Mouse (Mus musculus) neutrophil, adult 65 days (primary cell): ENCODE results near the gene Smarcal1. TPM values are rescaled to one million over a fixed set of nuclear protein-coding genes. Genes with fewer than 3 reads are reported as not detected.

Source experiments
- total RNA-seq: library from RNA; stranded (reverse); gene quantifications from 2 replicates; pipeline ENCODE4 v1.2.4, GENCODE M21; 2023

The Smarcal1 gene
- 18.0 and 21.5 TPM in 2 replicates for total RNA-seq

GRCm38 (mm10) chr1:72582947-72583731 lies at the start of gene Smarcal1:
Gene Smarcal1, plus strand, starts transcription at chr1:72583251.

GRCm38 (mm10) chr1:72536611-72537351 lies 46.3 kb upstream of the Smarcal1 start, which contains the start of gene March4:
Gene March4, minus strand, starts transcription at chr1:72536930.

Other genes with a start within 250 kb of the Smarcal1 start
- 0.09 TPM in 1 of 2 replicates, not detected in the other for gene March4, start 46.3 kb upstream of the Smarcal1 start, total RNA-seq
- gene Ankar, start 117.3 kb downstream of the Smarcal1 start, total RNA-seq: not detected in 2 replicates
- gene Rpl37a, start 128.0 kb downstream of the Smarcal1 start, total RNA-seq: 650 and 662 TPM in 2 replicates
- not detected in 2 replicates for gene Igfbp2, start 241.3 kb downstream of the Smarcal1 start, total RNA-seq